Mouse (Mus musculus): ENCODE results near the gene Gtf2ird2.

Gtf2ird2 gene

GRCm38 (mm10) chr5:134266404-134266803 is 82.6 kb downstream of the Gtf2ird2 start:
- DNase-seq (ENCODE audit: extremely low spot score), result no peak

GRCm38 (mm10) chr5:134268751-134269150 is 84.9 kb downstream of the Gtf2ird2 start:
- no peak for DNase-seq (ENCODE audit: extremely low spot score)

- no peak for DNase-seq (ENCODE audit: extremely low spot score)
These were observed 85.9 kb downstream of the Gtf2ird2 start for GRCm38 (mm10) chr5:134269751-134270150.

GRCm38 (mm10) chr5:134270566-134270965 is 86.7 kb downstream of the Gtf2ird2 start:
- no peak for DNase-seq (ENCODE audit: extremely low spot score)

GRCm38 (mm10) chr5:134271421-134271820 is 87.6 kb downstream of the Gtf2ird2 start:
- DNase-seq (ENCODE audit: extremely low spot score), result no peak

- no peak for DNase-seq (ENCODE audit: extremely low spot score)
These were observed 88.9 kb downstream of the Gtf2ird2 start for GRCm38 (mm10) chr5:134272761-134273160.

GRCm38 (mm10) chr5:134273761-134274160 is 89.9 kb downstream of the Gtf2ird2 start:
- DNase-seq (ENCODE audit: extremely low spot score), result no peak
